Mouse (Mus musculus) ES-CJ7 (cell line): ENCODE measurements around the gene Zfp148.

ENCODE experiments used
- DNase-seq: peaks from one replicate; pipeline ENCODE4 v3.0.0; 2011; ENCODE audit warnings: low read depth, low spot score

Zfp148 gene

DNA sequence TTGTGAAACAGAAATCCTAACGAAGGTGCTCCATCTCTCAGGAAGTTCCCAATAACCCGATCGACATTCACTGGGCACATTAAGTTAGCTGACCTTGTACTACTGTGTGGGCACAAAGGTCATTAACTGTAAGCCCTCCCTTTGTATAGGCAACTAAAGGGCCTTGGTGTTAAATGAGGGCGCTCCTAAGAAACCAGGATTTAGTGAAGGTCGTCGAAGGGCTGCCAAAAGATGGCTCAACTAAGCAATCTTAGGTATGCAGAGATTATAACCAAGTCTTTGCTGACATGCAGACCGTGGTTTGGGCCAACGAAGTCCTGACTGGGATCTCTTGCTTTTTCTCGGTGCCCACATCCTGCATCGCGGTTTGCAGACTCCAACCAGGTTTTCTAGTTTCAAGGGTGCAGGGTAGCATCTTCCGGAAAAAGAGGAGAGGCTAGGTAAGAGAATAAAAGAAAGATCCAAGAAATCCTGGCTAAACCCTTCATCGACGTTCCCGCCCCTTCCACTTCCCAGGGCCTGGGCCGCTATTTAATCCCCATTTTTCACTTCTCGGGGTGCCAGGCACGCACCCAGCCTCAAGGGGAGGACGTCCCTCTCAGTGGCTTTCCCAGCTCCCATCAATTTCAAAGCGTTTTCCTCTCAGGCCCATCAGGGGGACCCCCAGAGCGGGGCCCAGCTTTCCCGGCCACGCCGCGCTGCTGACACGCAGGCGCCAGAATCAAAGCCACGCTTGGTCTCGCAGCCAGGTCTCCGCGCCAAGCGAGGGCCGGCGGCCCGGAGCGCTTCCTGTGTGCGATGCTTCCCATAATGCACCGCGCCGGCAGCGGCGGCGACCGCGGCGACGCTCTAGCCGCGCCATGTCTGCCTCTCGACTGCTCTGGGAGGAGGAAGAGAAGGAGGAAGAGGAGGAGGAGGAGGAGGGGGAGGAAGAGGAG is at the start of gene Zfp148:
TSS of gene Zfp148 (plus strand) at position 893 of the 938 bp plus-strand sequence.
- peak; percentile 96 for DNase-seq

DNA sequence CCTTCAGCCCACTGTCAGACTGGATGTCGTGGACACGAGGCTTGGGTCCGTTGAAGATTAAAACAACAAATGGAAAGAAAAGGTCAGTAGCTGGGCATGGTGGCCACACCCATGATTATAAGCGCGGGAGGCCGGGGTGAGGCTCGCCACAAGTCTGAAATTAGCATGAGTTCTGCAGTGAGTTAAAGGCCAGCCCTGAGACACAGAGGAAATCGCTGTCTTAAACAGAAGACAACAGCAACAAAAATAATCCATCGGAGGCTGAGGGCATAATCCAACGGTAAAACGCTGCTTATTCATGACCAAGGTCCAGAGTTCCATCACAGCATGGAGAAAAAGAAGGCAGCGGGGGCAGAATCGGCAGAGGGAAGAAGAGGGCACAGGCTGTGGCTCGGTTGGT is 47.6 kb upstream of the Zfp148 start:
- no peak for DNase-seq

DNA sequence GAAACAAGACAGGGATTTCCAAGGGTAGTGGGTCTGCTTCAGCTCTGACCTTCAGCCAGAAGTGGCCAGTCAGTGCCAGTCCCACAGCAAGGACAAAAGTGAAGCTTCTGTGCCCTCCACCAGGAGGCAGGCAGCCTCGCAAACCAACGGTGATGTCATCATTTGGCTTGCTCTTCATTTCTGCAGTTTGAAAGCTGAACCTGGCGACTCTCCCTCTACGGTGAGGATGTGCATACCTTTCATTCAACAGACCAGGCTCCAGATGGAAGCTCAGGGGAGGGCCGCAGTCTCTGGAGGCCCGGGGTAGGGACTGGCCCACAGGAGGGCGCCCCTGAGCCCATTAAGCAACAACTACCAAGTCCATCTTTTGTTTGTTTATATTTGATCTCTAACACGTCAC is 43.5 kb upstream of the Zfp148 start:
- DNase-seq: peak; percentile 93

DNA sequence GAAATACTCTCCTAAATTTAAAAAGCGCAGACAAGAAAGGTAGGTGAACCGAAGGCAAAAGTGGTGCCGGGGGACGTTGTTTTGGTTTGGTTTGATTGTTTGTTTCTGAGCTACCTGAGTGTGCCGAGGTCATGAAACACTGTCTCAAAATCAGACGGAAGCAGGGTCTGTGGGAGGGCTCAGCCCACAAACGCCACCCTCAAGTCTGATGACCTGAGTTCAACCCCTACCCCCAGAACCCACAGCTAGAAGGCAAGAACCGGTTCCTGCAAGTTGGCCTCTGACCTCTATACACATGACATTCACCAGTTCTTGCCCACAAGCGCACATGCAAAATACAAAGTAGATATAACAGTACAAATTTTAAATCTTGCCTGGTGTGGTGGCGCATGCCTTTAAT is 43.0 kb upstream of the Zfp148 start:
- DNase-seq: peak; percentile 42

DNA sequence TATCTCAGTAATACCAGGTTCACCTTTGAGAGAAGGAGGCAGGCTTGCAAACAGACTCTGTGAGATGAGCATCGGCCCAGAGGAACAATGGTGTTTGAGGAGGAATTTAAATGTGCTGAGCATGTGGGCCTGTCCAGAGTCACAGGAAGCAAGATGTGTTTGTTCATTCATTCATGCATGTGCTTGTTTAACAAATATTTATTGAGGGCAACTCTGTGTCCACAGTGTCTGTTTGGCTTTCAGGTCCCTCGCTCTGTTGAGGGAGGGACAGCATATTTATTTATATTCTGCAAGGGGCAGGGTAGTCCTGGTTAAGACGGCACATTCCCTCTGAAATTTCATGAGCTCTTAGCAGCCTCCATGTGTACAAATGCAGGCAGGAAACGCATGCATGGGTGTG is 42.1 kb upstream of the Zfp148 start:
- DNase-seq: no peak

DNA sequence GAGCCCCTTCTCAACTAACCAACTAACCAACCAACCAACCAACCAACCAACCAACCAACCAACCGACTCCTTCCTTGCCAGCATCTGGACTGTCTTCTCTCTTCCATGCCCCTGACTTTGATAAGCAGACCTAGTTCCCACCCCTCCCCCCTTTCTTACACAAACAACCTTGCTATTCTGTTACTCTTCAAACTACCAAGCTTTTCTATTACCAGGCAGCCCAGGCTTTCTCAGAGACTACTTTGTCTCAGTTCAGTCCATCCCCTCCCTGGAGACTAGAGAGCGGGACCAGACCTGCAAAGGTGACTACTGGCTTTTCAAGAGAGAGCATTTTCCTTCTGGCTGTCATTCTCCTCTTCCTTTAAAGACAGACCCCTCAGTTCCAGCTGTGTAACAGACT is 41.2 kb upstream of the Zfp148 start:
- no peak for DNase-seq

DNA sequence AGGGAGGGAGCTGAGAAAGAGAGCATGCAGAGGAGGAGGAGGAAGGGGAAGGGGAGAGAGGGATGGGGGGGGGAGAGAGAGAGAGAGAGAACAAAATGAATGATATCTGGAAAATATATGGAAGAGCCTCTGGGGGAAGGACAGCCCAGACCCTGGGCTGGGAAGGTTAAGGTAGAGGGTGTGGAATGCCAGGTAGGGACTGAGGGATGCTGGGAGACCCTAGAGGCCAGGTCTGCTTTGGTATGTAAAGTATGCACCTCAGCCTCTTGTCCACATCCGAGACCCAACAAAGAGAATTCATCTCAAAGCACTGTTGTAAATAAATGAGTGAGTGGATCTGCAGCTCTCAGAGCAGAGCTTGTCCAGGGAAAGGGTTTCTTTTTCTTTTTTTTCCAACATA is 38.3 kb upstream of the Zfp148 start:
- peak; percentile 24 for DNase-seq

DNA sequence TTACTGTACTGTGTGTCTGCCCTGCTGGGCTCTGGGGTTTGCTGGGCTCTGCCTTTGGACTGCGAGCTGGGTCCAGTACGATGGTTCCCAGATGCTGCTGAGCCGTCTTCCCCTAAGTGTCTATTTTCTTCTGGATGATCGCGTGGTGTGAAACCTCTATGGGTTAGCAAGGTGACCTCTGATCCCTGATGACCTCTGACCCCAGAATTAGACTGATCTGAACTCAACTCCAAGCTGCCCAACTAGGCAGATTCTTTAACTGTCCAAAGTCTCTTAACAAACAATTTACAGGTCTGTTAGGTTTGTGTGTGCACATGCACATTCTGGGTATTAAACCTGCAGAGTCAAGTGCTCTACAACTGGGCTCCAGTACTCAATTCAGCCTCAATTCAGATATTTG is 37.5 kb upstream of the Zfp148 start:
- no peak for DNase-seq

DNA sequence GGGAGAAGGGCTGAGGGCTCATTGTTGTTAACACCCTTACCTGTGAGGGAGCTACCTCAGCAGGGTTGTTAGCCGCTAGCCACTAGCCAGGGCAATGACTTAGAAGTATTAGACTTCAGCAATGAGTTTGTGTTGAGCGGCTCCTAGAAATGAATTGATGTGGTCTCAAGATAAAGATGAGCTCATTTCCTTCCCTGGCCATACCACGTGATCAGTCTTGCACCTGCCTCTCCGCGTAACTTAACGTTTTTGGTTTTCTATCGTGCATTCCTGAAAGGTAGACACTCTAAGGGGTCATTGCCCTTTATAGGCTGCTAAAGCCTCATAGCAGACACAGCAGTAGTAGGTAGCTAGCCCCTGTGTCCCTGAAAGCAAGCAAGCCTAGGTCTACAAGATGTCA is 37.0 kb upstream of the Zfp148 start:
- DNase-seq: no peak

DNA sequence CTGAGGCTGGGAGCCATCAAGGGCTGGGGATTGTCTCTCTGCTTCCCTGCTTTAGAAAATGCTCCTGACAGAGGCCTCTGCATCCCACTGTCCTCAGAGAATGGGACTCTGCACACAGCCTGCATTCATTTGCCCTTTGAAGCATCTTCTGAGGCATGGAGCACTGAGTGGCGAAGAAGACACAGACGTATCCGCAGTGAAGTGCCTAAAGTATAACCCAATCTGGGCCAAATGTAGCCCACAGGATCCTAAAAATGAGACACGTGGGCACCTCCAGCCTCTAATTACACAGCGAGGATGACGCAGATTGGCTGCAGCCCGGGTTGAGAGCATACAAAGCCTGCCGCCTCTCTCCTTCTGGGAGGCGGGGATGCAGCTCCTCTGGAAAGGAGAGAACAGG is 36.3 kb upstream of the Zfp148 start:
- no peak for DNase-seq

DNA sequence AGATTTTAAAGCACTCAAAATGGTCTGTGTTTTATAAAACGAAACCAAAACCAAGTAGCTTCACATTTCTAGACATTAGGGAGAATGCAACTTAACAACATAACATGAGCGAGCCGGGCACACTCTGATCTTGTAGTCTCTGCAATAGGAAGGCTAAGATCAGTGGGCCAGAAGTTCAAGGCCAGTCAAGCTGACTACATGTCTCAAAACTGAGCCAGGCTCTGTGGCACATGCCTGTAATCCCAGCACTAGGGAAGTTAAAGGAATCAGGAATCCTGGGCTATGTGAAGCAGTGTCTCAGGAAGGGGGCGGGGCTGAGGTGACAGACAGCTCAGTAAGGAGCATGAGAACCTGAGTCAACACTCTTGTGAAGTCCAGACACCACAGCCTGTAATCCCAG is 35.8 kb upstream of the Zfp148 start:
- DNase-seq: no peak

DNA sequence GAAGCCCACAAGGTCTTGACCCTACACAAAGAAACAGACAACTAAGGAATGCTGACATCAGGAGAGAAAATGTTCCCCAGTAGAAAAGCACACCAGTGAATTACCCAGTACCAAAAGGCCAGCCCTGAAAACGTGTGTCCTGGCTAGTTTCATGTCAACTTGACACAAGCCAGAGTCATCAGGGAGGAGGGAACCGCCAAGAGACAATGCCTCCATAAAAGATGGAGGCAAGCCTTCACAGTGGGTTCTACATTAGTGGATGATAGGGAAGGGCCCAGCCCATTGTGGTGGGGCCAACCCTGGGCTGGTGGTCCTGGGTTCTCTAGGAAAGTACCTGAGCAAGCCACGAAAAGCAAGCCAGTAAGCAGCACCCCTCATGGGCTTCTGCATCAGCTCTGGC is 34.3 kb upstream of the Zfp148 start:
- no peak for DNase-seq

DNA sequence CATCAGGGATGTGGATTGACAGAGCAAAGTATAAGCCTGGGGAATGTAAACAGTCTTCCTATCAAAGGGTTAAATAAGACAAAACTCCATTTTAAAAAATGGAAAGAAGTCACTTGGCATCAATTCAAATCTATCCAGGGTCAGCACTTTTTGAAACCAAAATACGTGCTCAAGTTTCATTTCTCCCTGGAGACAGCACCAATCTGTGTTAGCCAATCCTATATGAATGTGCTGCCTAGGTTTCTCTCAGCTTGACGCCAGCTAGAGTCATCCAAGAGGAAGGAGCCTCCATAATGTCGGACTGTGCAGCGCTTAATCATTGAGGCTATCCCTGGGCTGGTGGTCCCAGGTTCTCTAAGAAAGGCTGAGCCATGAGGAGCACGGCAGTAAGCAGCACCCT is 33.5 kb upstream of the Zfp148 start:
- no peak for DNase-seq

DNA sequence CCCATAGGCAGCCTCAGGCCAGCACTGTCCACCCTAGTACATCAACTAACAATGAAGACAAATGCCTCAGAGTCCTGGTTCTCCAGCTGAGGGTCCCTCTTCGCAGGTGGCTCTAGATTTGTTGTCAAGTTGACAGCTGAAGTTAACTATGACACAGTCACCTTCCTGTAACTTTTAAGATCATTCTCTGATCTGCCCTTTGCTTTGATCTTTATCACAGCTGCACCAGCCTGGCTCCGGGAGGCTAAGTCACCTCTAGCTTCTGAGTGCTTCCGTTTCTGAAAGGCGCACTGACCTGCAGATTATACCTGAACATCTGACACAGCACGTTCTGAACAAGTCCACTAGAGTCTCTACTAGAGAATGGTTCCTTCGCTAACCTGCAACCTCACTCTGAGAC is 22.8 kb upstream of the Zfp148 start:
- no peak for DNase-seq

DNA sequence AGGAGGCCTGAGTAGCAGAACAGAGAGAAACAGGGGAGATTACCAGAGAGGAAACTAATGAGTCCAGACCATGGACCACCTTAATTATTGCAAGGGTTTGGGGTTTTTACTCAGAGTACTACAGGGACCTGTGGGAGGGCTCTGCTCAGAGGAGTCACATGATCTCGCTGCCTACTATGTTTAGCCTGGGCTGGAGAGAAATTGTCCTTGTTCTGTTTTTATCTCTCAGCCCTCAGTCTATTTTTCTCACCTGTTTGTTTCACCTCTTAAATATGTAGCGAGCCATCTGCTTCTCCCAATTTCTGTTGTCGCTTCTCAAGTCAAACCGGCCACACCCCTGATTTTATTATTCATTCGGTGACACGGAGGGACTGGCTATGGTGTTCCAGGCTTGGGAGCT is 14.9 kb upstream of the Zfp148 start:
- DNase-seq: no peak

DNA sequence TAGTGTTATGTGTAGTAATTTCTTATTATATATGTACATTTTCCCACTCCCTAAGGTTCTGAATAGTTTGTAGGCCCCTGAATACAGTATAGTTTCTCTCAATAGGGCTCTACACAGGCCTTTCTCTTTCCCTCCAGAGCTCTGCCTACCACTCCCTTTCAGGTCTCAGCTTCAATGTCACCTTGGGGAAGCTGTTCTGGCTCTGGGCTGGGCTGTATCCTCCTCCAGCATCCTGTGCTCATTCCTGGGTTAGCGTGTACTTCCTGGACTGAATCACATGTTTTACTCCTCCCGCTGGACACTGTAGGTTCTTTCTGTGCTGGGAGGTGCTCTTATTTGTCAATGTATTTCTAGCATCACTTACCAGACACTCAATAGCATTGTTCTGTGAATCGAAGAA is 12.0 kb upstream of the Zfp148 start:
- peak; percentile 87 for DNase-seq

DNA sequence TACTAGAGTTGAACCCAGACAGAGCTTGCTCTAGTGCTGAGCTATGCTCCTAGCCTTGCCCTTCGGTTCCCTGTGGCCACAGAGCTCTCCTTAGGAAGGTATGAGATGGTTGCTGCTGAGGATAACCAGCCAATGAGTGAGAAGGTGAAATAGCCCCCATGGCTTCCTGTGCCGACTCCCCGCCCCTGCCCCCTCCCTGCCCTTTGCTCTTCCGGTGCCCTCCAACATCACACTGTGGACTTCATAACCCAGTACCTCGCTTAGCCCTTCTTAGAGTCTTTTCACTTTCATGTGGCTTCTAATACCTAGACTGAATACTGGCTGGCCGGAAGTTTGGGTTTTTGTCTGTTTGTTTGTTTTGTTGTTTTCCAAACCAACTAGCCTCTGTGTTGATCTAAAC is 9.8 kb upstream of the Zfp148 start:
- DNase-seq: peak; percentile 78

DNA sequence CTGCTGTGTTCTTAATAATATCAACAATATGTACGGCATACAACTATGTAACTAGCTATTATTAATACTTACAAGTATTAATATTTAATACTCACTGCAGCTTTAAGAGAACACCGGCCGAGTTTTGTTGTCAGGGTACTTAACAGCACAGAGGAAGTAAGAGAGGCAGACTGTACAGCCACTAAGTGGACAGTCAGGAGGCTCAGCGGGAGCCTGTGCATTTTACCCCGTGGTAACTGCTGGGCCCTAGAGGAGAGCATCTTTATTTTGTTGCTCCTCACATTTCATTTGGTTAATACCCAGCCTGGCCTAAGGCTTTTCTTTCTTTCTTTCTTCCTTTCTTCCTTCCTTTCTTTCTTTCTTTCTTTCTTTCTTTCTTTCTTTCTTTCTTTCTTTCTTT is 8.0 kb upstream of the Zfp148 start:
- DNase-seq: no peak

DNA sequence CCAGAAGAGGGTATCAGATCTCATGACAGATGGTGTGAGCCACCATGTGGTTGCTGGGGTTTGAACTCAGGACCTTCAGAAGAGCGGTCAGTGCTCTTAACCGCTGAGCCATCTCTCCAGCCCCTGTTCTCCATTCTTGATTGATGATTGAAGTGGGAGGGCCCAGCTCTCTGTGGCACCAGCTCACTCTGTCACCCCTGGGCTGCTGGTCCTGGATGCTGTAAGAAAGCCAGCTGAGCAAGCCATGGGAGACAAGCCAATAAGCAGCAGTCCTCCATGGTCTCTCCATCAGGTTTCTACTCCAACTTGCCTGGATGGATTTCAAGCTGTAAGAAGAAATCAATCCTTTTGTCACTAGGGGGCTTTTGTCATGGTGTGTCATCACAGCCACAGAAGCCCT is 7.3 kb upstream of the Zfp148 start:
- no peak for DNase-seq

DNA sequence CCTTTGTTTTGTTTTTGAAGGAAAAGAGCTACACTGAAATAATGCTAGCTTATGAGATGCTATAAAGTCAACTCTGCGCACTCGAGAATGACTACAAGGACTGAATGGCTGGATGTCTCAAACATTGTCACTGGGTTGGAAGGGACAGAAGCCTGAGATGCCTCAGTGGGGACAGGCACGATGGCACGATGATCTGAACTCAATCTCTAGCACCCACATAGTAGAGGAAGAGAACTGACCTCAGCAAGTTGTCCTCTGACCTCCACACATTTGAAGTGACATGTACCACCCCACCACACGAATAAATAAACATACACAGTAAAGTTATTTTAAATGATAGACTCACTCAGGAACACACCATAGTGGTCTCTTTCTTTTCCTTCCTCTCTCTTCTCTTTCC is 4.4 kb upstream of the Zfp148 start:
- DNase-seq: no peak

DNA sequence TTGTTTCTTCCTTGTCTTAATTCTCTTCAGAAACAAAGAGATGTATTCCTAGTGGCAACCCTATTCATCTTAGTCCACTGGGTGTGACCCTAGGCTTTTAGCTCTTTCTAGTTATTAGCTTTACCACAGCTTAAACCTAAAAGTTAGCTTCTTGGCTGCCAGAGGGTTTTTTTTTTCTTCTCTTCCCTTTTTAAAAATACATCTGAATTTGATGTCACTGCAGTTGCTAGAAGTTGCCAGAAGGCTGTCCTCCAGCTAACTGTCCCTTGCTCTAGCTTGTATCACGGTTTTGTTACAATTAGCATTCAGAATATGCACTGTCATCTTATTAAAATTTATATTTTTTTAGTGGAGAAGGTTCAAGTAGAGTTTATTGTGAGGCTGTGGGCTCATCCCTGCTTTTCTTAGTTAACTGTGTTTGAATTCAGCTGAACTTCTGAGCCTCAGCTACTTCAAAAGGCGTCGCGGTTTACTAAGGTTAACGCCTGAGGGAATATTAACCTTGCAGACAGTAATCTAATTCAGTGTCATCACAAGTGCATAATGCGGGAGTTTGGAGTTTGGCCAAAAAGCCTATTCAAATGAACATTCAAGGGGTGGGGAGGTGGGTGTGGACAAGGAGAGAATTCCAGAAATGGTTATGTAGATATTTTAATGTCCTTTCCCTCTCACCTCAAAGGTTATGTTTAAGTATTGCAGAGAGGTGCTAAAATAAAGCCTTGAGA is 1.3 kb upstream of the Zfp148 start:
- DNase-seq: peak; percentile 86

DNA sequence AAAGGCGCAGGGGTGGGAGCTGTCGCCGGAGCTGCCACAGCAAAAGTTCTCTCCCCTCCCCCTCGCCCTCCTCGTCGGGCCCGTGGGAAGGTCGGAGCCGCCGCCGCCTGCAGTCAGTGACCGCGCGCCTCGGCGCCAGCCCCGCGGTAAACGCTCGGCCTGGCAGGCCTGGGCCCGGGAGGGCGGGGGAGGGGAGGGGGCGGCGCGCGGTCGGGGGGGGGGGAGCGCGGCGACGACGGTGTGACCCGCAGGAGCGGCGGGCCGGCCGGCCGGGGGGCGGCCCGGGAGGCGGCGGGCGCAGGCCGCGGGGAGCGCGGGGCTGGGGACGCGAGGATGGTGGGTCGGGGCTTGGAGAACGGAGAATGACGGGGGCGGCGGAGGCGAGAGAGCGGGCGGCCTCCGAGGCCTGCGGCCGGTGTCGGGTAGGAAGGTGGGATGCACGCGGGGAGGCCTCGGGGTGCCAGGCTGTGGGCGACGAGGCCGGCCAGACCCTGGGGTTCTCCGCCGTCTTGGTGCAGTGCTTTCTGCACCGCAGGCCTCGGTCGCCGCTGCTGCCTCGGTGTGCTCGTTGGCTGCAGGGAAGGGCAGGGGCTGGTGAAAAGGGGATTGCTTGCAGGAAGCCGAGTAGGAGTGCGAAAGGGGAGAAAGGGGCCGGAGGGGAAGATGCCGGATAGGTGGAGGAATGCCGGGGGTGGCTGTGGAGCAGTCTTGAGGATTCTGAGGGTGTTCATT is 412 bp downstream of the Zfp148 start:
- peak; percentile 52 for DNase-seq
